ENCODE assay signal across 8 mouse cellular contexts in genomic region chr19:28677728-28678438, GRCm38 (mm10). TPM values are rescaled to one million over a fixed set of nuclear protein-coding genes. Genes with fewer than 3 reads are reported as not detected.
A peak's percentile ranks its signal among the peaks of the same experiment; 100 is the strongest.
DNase-seq lines count a peak whose midpoint lies in the region; ATAC-seq and TF ChIP-seq lines count a peak whose summit lies in the region.

No protein-coding gene starts in this region.

- H3K27me3 ChIP-seq in forebrain, embryonic 14.5 days (replicated peaks; ENCODE audit: control insufficient read depth, insufficient read depth, low read length), result peaks cover 30% of the 10 kb centered on the region
- peaks cover 46% of the 10 kb centered on the region for H3K27me3 ChIP-seq in hindbrain, embryonic 10.5 days (ENCODE audit: insufficient read depth, poor library complexity, severe bottlenecking)
- peaks cover 13% of the 10 kb centered on the region; the same call in 1 of the 2 replicates for H3K27me3 ChIP-seq in limb, embryonic 14.5 days (ENCODE audit: control insufficient read depth, insufficient read depth, low read length)
- peaks cover 38% of the 10 kb centered on the region for H3K27me3 ChIP-seq in midbrain, embryonic 14.5 days (ENCODE audit: control insufficient read depth, insufficient read depth, low read length)
- H3K27me3 ChIP-seq in thymus, adult 2 months (ENCODE audit: control insufficient read depth, insufficient read depth, low read length), result peaks cover 5% of the 10 kb centered on the region; the same call in 1 of the 2 replicates

- under 1% methylated on average over 30 of the region's 32 CpGs for WGBS in forebrain, embryonic 14.5 days
- WGBS in hindbrain, embryonic 10.5 days, result under 1% methylated on average over 32 of the region's 32 CpGs
- under 1% methylated on average over 29 of the region's 32 CpGs for WGBS in limb, embryonic 14.5 days
- WGBS in midbrain, embryonic 14.5 days, result under 1% methylated on average over 28 of the region's 32 CpGs
- 2% methylated on average over 32 of the region's 32 CpGs for WGBS in thymus, adult 2 months

- ATAC-seq in activated CD4-positive, CD25-positive, alpha-beta regulatory T cell, adult 4 months, result peak; percentile 32
- no peak for ATAC-seq in forebrain, embryonic 14.5 days
- ATAC-seq in limb, embryonic 14.5 days (ENCODE audit: low FRiP score, low read depth), result no peak
- ATAC-seq in midbrain, embryonic 14.5 days (ENCODE audit: low FRiP score, low TSS enrichment), result no peak

- H3K36me3 ChIP-seq in forebrain, embryonic 14.5 days (ENCODE audit: control insufficient read depth, insufficient read depth, low read length), result no peaks in the 10 kb centered on the region
- H3K36me3 ChIP-seq in hindbrain, embryonic 10.5 days, result no peaks in the 10 kb centered on the region
- no peaks in the 10 kb centered on the region for H3K36me3 ChIP-seq in limb, embryonic 14.5 days (ENCODE audit: control insufficient read depth, insufficient read depth, low read length)
- no peaks in the 10 kb centered on the region for H3K36me3 ChIP-seq in midbrain, embryonic 14.5 days (ENCODE audit: control insufficient read depth, insufficient read depth, low read length)
- H3K36me3 ChIP-seq in thymus, adult 2 months (ENCODE audit: control insufficient read depth, insufficient read depth, low read length), result no peaks in the 10 kb centered on the region

- no peak for TF ChIP-seq POLR2A in limb, embryonic 14.5 days (IDR thresholded peaks at IDR 0.05; ENCODE audit: borderline replicate concordance, extremely low read depth, insufficient read depth, insufficient read length)
- no peak for TF ChIP-seq POLR2A in thymus, adult 2 months (IDR thresholded peaks at IDR 0.05; ENCODE audit: control insufficient read depth, extremely low read depth, insufficient read depth, low read length, poor library complexity)

- peak overlapping the region; percentile 45 for H3K9ac ChIP-seq in forebrain, embryonic 14.5 days (ENCODE audit: low read length)
- peak overlapping the region; percentile 66 for H3K9ac ChIP-seq in limb, embryonic 14.5 days (ENCODE audit: low read depth, low read length, severe bottlenecking)
- peak overlapping the region; percentile 23; the same call in 1 of the 2 replicates for H3K9ac ChIP-seq in midbrain, embryonic 14.5 days (replicated peaks; ENCODE audit: low read length)

- H3K27ac ChIP-seq in forebrain, embryonic 14.5 days (ENCODE audit: low read depth, low read length), result no peak overlapping the region
- H3K27ac ChIP-seq in hindbrain, embryonic 10.5 days, result peak overlapping the region; percentile 54
- H3K27ac ChIP-seq in limb, embryonic 14.5 days (replicated peaks; ENCODE audit: low read depth, low read length), result no peak overlapping the region
- no peak overlapping the region for H3K27ac ChIP-seq in midbrain, embryonic 14.5 days (replicated peaks; ENCODE audit: low read depth, low read length)
- H3K27ac ChIP-seq in thymus, adult 2 months (ENCODE audit: control insufficient read depth, insufficient read depth, low read length), result no peak overlapping the region

- H3K9me3 ChIP-seq in forebrain, embryonic 14.5 days (replicated peaks; ENCODE audit: control insufficient read depth, low read length), result no peaks in the 10 kb centered on the region
- H3K9me3 ChIP-seq in hindbrain, embryonic 10.5 days, result no peaks in the 10 kb centered on the region
- no peaks in the 10 kb centered on the region for H3K9me3 ChIP-seq in limb, embryonic 14.5 days (ENCODE audit: control insufficient read depth, low read length)
- no peaks in the 10 kb centered on the region for H3K9me3 ChIP-seq in midbrain, embryonic 14.5 days (ENCODE audit: control insufficient read depth, low read length)

- TF ChIP-seq CTCF in thymus, adult 2 months (IDR thresholded peaks at IDR 0.05; ENCODE audit: borderline replicate concordance, control insufficient read depth, extremely low read depth, insufficient read depth, low read length, poor library complexity), result no peak

- H3K4me2 ChIP-seq in forebrain, embryonic 14.5 days (ENCODE audit: low read length), result peak overlapping the region; percentile 99
- peak overlapping the region; percentile 97 for H3K4me2 ChIP-seq in limb, embryonic 14.5 days (replicated peaks; ENCODE audit: low read depth, low read length, severe bottlenecking)
- H3K4me2 ChIP-seq in midbrain, embryonic 14.5 days (ENCODE audit: low read length), result peak overlapping the region; percentile 99

- H3K4me1 ChIP-seq in forebrain, embryonic 14.5 days (ENCODE audit: control insufficient read depth, insufficient read depth, low read length), result peaks cover 19% of the 10 kb centered on the region
- H3K4me1 ChIP-seq in hindbrain, embryonic 10.5 days (replicated peaks), result peaks cover 40% of the 10 kb centered on the region
- H3K4me1 ChIP-seq in limb, embryonic 14.5 days (ENCODE audit: control insufficient read depth, insufficient read depth, low read length), result peaks cover 13% of the 10 kb centered on the region
- peaks cover 17% of the 10 kb centered on the region for H3K4me1 ChIP-seq in midbrain, embryonic 14.5 days (ENCODE audit: control insufficient read depth, insufficient read depth, low read length)
- peaks cover 13% of the 10 kb centered on the region for H3K4me1 ChIP-seq in thymus, adult 2 months (replicated peaks; ENCODE audit: control insufficient read depth, insufficient read depth, low read length)

- H3K4me3 ChIP-seq in forebrain, embryonic 14.5 days (ENCODE audit: low read depth, low read length), result peak overlapping the region; percentile 53
- peak overlapping the region; percentile 78 for H3K4me3 ChIP-seq in hindbrain, embryonic 10.5 days
- H3K4me3 ChIP-seq in limb, embryonic 14.5 days (replicated peaks; ENCODE audit: low read length), result peak overlapping the region; percentile 63
- H3K4me3 ChIP-seq in midbrain, embryonic 14.5 days (replicated peaks; ENCODE audit: low read depth, low read length), result peak overlapping the region; percentile 56
- H3K4me3 ChIP-seq in thymus, adult 2 months (ENCODE audit: control insufficient read depth, insufficient read depth, low read length), result peak overlapping the region; percentile 82

- DNase-seq in B cell, adult 2 months, result peak; percentile 37 to 40
- DNase-seq in forebrain, embryonic 14.5 days (ENCODE audit: low spot score), result no peak
- peak; percentile 31 for DNase-seq in hindbrain, embryonic 10.5 days (ENCODE audit: low spot score)
- no peak for DNase-seq in limb, embryonic 14.5 days (ENCODE audit: low spot score)
- peak; percentile 52 for DNase-seq in midbrain, embryonic 14.5 days
- DNase-seq in thymus, adult 2 months, result peak; percentile 67
- DNase-seq in frontal cortex, adult 2 months (ENCODE audit: extremely low spot score in 1 of 2, low spot score in 1 of 2), result no peak

RNA-seq across cellular contexts. Expression of gene Glis3, which starts 2.0 kb away (rescaled TPM):
- polyA plus RNA-seq in activated CD4-positive, CD25-positive, alpha-beta regulatory T cell, adult 4 months (2017; shearing (Covaris generic)), result 1 to 10 TPM in 1 of 2 experiments, under 1 TPM in 1; 0.13 to 1.3 TPM
- polyA plus RNA-seq in forebrain, embryonic 14.5 days (2014; fragmentation: Nextera tagmentation; extraction: Ambion mirVana), result 0.46 and 1.1 TPM in 2 replicates
- polyA plus RNA-seq in hindbrain, embryonic 10.5 days (2016; fragmentation: Nextera tagmentation; extraction: Ambion mirVana), result 2.2 and 3.9 TPM in 2 replicates
- 3.1 and 4.5 TPM in 2 replicates for polyA plus RNA-seq in limb, embryonic 14.5 days (2012; rRNA removed)
- polyA plus RNA-seq in limb, embryonic 14.5 days (2014; fragmentation: Nextera tagmentation; extraction: Ambion mirVana), result 2.9 and 5.1 TPM in 2 replicates
- polyA plus RNA-seq in midbrain, embryonic 14.5 days (2014; fragmentation: Nextera tagmentation; extraction: Ambion mirVana), result 4.1 and 4.4 TPM in 2 replicates
- polyA plus RNA-seq in thymus, adult 2 months (2012; rRNA removed), result 1.8 and 2.3 TPM in 2 replicates
- polyA plus RNA-seq in frontal cortex, adult 2 months (2012; rRNA removed), result 1.5 and 1.9 TPM in 2 replicates

Comparison
In these comparisons a context has a peak if more than half of its experiments do, and no peak if none do; other contexts are left out.
1. DNase-seq: peak in B cell, adult 2 months (2 of 2), hindbrain, embryonic 10.5 days (single experiment), midbrain, embryonic 14.5 days (single experiment) and thymus, adult 2 months (single experiment); none in forebrain, embryonic 14.5 days (single experiment), limb, embryonic 14.5 days (single experiment) and frontal cortex, adult 2 months (0 of 2).
2. Peak in every context shown above with its lines, with median percentiles within 50 percentile points of each other: H3K4me2 ChIP-seq, H3K4me3 ChIP-seq and H3K9ac ChIP-seq.